Mouse (Mus musculus) MEL (cell line): Measurements from ENCODE around the gene Kat6b. TPM values are rescaled to one million over a fixed set of nuclear protein-coding genes. Genes with fewer than 3 reads are reported as not detected.

ENCODE experiments used
- DNase-seq: peaks from one replicate; pipeline ENCODE4 v3.0.0; 2011; ENCODE audit warnings: low read depth, low spot score
- H3K27ac ChIP-seq: 2 replicates; pipeline ENCODE4 v1.5.1; 2012; ENCODE audit warnings: low read depth, mild to moderate bottlenecking, control low read depth, low read length, moderate library complexity; ENCODE audit not compliant: control insufficient read depth
- H3K27me3 ChIP-seq, 2 experiments: fragments of 150-350 bp in 1 of 2; sonication (generic) in 1 of 2; 2 replicates each; pipeline ENCODE4 v1.6.1; 2012; ENCODE audit warnings: low read length in 2 of 2, mild to moderate bottlenecking in 2 of 2, improper control_type of control experiment in 1 of 2, moderate library complexity in 1 of 2; ENCODE audit not compliant: insufficient read depth in 2 of 2, control insufficient read depth in 1 of 2
- H3K36me3 ChIP-seq, 2 experiments: 2 replicates each; pipeline ENCODE4 v1.6.1; 2012 to 2014; ENCODE audit warnings: low read length in 2 of 2, improper control_type of control experiment in 1 of 2, inconsistent platforms in 1 of 2, mild to moderate bottlenecking in 1 of 2; ENCODE audit not compliant: insufficient read depth in 2 of 2, control insufficient read depth in 1 of 2
- H3K4me1 ChIP-seq, 2 experiments: fragments of 150-350 bp in 1 of 2; sonication (generic) in 1 of 2; 2 replicates each; pipeline ENCODE4 v1.6.1; 2012; ENCODE audit warnings: low read length in 2 of 2, improper control_type of control experiment in 1 of 2, mild to moderate bottlenecking in 1 of 2; ENCODE audit not compliant: insufficient read depth in 2 of 2, control insufficient read depth in 1 of 2
- H3K4me3 ChIP-seq, 2 experiments: fragments of 150-350 bp in 1 of 2; sonication (generic) in 1 of 2; 2 replicates each; pipeline ENCODE4 v1.5.1; 2012; ENCODE audit warnings: low read depth in 2 of 2, low read length in 2 of 2, mild to moderate bottlenecking in 2 of 2, moderate library complexity in 2 of 2, control low read depth in 1 of 2, improper control_type of control experiment in 1 of 2; ENCODE audit not compliant: control insufficient read depth in 1 of 2, insufficient read depth in 1 of 2
- H3K79me2 ChIP-seq: 2 replicates; pipeline ENCODE4 v1.6.1; 2012; ENCODE audit warnings: mild to moderate bottlenecking, low read length, moderate library complexity; ENCODE audit not compliant: control insufficient read depth, poor library complexity, insufficient read depth
- H3K9ac ChIP-seq: 2 replicates; pipeline ENCODE4 v1.6.1; 2012; ENCODE audit warnings: low read depth, mild to moderate bottlenecking, control low read depth, low read length, moderate library complexity; ENCODE audit not compliant: control insufficient read depth, poor library complexity, severe bottlenecking
- H3K9me3 ChIP-seq: fragments of 150-350 bp; sonication (generic); replicated peaks from 2 replicates; pipeline ENCODE4 v1.6.1; 2012; ENCODE audit warnings: mild to moderate bottlenecking, low read length, improper control_type of control experiment, moderate library complexity; ENCODE audit not compliant: insufficient read depth
- CHD1 ChIP-seq: IDR thresholded peaks from 2 replicates; pipeline ENCODE4 v1.6.1; 2012; ENCODE audit warnings: low read depth, mild to moderate bottlenecking, inconsistent platforms, low read length, improper control_type of control experiment
- CHD2 ChIP-seq: IDR thresholded peaks from 2 replicates; pipeline ENCODE4 v1.6.1; 2011; ENCODE audit warnings: low read length, improper control_type of control experiment
- E2F4 ChIP-seq: IDR thresholded peaks from 2 replicates; pipeline ENCODE4 v1.6.1; 2011; ENCODE audit warnings: low read depth, low read length, improper control_type of control experiment, borderline replicate concordance
- ELF1 ChIP-seq: IDR thresholded peaks from 2 replicates; pipeline ENCODE4 v1.6.1; 2014; ENCODE audit warnings: low read depth, mild to moderate bottlenecking, inconsistent platforms, low read length, improper control_type of control experiment, moderate library complexity
- EP300 ChIP-seq, 2 experiments: IDR thresholded peaks; 2 replicates each; pipeline ENCODE4 v1.6.1; 2011; ENCODE audit warnings: improper control_type of control experiment in 2 of 2, low read length in 2 of 2, low read depth in 1 of 2, mild to moderate bottlenecking in 1 of 2
- GABPA ChIP-seq: IDR thresholded peaks from 2 replicates; pipeline ENCODE4 v1.6.1; 2012; ENCODE audit warnings: low read depth, mild to moderate bottlenecking, inconsistent platforms, low read length, improper control_type of control experiment, moderate library complexity
- HCFC1 ChIP-seq: IDR thresholded peaks from 2 replicates; pipeline ENCODE4 v1.6.1; 2012; ENCODE audit warnings: low read depth, mild to moderate bottlenecking, inconsistent platforms, low read length, improper control_type of control experiment, moderate library complexity
- KAT2A ChIP-seq: conservative IDR thresholded peaks from 2 replicates; pipeline ENCODE4 v1.6.1; 2012; ENCODE audit warnings: low read depth, low read length, improper control_type of control experiment, inconsistent platforms
- MAFK ChIP-seq: IDR thresholded peaks from 2 replicates; pipeline ENCODE4 v1.6.1; 2011; ENCODE audit warnings: low read depth, mild to moderate bottlenecking, low read length, improper control_type of control experiment, borderline replicate concordance
- MAX ChIP-seq: IDR thresholded peaks from 2 replicates; pipeline ENCODE4 v1.6.1; 2011; ENCODE audit warnings: low read length, improper control_type of control experiment
- MAZ ChIP-seq: IDR thresholded peaks from 2 replicates; pipeline ENCODE4 v1.6.1; 2012; ENCODE audit warnings: low read depth, mild to moderate bottlenecking, inconsistent platforms, low read length, improper control_type of control experiment
- MEF2A ChIP-seq: IDR thresholded peaks from 2 replicates; pipeline ENCODE4 v1.6.1; 2014; ENCODE audit warnings: low read depth, mild to moderate bottlenecking, inconsistent platforms, low read length, improper control_type of control experiment; ENCODE audit not compliant: poor library complexity, insufficient replicate concordance, severe bottlenecking; ENCODE audit errors: extremely low read depth
- MXI1 ChIP-seq: IDR thresholded peaks from 2 replicates; pipeline ENCODE4 v1.6.1; 2011; ENCODE audit warnings: mild to moderate bottlenecking, low read depth, low read length, improper control_type of control experiment
- MYB ChIP-seq: IDR thresholded peaks from 2 replicates; pipeline ENCODE4 v1.6.1; 2011; ENCODE audit warnings: mild to moderate bottlenecking, low read depth, low read length, improper control_type of control experiment
- MYC ChIP-seq: IDR thresholded peaks from 2 replicates; pipeline ENCODE4 v1.6.1; 2011; ENCODE audit warnings: low read depth, mild to moderate bottlenecking, low read length, improper control_type of control experiment, moderate library complexity
- POLR2A ChIP-seq, 2 experiments: IDR thresholded peaks; 2 replicates each; pipeline ENCODE4 v1.6.1; 2011 to 2012; ENCODE audit warnings: low read length in 2 of 2, mild to moderate bottlenecking in 2 of 2, control low read depth in 1 of 2, improper control_type of control experiment in 1 of 2, low read depth in 1 of 2, moderate library complexity in 1 of 2; ENCODE audit not compliant: control insufficient read depth in 1 of 2, insufficient read depth in 1 of 2, poor library complexity in 1 of 2
- POLR2AphosphoS2 ChIP-seq: IDR thresholded peaks from 2 replicates; pipeline ENCODE4 v1.6.1; 2011; ENCODE audit warnings: low read length, improper control_type of control experiment
- RCOR1 ChIP-seq: IDR thresholded peaks from 2 replicates; pipeline ENCODE4 v1.6.1; 2012; ENCODE audit warnings: low read depth, mild to moderate bottlenecking, inconsistent platforms, low read length, improper control_type of control experiment
- SMC3 ChIP-seq: IDR thresholded peaks from 2 replicates; pipeline ENCODE4 v1.6.1; 2011; ENCODE audit warnings: low read depth, low read length, improper control_type of control experiment
- TBP ChIP-seq: IDR thresholded peaks from 2 replicates; pipeline ENCODE4 v1.8.0; 2011; ENCODE audit warnings: low read depth, low read length, improper control_type of control experiment
- UBTF ChIP-seq: IDR thresholded peaks from 2 replicates; pipeline ENCODE4 v1.6.1; 2012; ENCODE audit warnings: low read depth, mild to moderate bottlenecking, inconsistent platforms, low read length, improper control_type of control experiment, moderate library complexity, borderline replicate concordance; ENCODE audit not compliant: insufficient read depth
- USF1 ChIP-seq: IDR thresholded peaks from 2 replicates; pipeline ENCODE4 v1.6.1; 2014; ENCODE audit warnings: low read depth, mild to moderate bottlenecking, inconsistent platforms, low read length, improper control_type of control experiment, moderate library complexity
- ZC3H11A ChIP-seq: IDR thresholded peaks from 2 replicates; pipeline ENCODE4 v1.6.1; 2012; ENCODE audit warnings: low read depth, mild to moderate bottlenecking, inconsistent platforms, low read length, improper control_type of control experiment
- ZMIZ1 ChIP-seq: IDR thresholded peaks from 2 replicates; pipeline ENCODE4 v1.6.1; 2012; ENCODE audit warnings: low read depth, mild to moderate bottlenecking, inconsistent platforms, low read length, improper control_type of control experiment, moderate library complexity
- polyA plus RNA-seq, 2 experiments: library from polyadenylated mRNA; stranded (reverse) in 1 of 2; unstranded in 1 of 2; fragments of >175 nt in 1 of 2; fragments of >200 nt in 1 of 2; gene quantifications; 2 replicates each; pipeline versions ENCODE4 v1.2.1 to v1.2.4; 2012; ENCODE audit warnings: low replicate concordance in 2 of 2, low read depth in 1 of 2; ENCODE audit not compliant: insufficient read length in 2 of 2, insufficient read depth in 1 of 2, missing spikeins in 1 of 2
- total RNA-seq: library from RNA; depleted of rRNA; stranded (reverse); fragments of 300-350 nt; gene quantifications from 2 replicates; pipeline ENCODE4 v1.2.3, GENCODE M21; 2012

Kat6b gene
- total and polyA plus RNA-seq, 3 experiments, result 1.8 to 5.4 TPM; not detected in 1

- no peaks in the 10 kb centered on the region; a peak in 1 of 4 replicates for H3K27me3 ChIP-seq
- no peak overlapping the region for H3K27ac ChIP-seq
- H3K9ac ChIP-seq, result no peak overlapping the region
- H3K9me3 ChIP-seq, result no peaks in the 10 kb centered on the region
- no peak overlapping the region for H3K4me3 ChIP-seq
- no peak for DNase-seq
- 0 out of 4 replicates have a peak, but pooled peaks cover 0 to 2% of the 10 kb centered on the region in 2 experiments for H3K4me1 ChIP-seq
- no peak for TF ChIP-seq E2F4
- no peak for TF ChIP-seq MXI1
- TF ChIP-seq POLR2A (IDR thresholded peaks at IDR 0.05; ENCODE audit: control insufficient read depth in 1 of 2, insufficient read depth in 1 of 2, low read depth in 1 of 2, low read length in 2 of 2, poor library complexity in 1 of 2), result no peak
- TF ChIP-seq TBP, result no peak
- TF ChIP-seq GABPA, result no peak
- no peak for TF ChIP-seq KAT2A
- no peak for TF ChIP-seq MAX
- no peak for TF ChIP-seq ZMIZ1
- TF ChIP-seq ELF1, result no peak
- TF ChIP-seq, all 39 proteins: peak for 0
- Histone ChIP-seq H3K36me3 (no peaks in the 10 kb centered on the region), H3K79me2 (no peaks in the 10 kb centered on the region)
Observed at GRCm38 (mm10) chr14:21685411-21686146, 204.3 kb downstream of the Kat6b start.

DNA sequence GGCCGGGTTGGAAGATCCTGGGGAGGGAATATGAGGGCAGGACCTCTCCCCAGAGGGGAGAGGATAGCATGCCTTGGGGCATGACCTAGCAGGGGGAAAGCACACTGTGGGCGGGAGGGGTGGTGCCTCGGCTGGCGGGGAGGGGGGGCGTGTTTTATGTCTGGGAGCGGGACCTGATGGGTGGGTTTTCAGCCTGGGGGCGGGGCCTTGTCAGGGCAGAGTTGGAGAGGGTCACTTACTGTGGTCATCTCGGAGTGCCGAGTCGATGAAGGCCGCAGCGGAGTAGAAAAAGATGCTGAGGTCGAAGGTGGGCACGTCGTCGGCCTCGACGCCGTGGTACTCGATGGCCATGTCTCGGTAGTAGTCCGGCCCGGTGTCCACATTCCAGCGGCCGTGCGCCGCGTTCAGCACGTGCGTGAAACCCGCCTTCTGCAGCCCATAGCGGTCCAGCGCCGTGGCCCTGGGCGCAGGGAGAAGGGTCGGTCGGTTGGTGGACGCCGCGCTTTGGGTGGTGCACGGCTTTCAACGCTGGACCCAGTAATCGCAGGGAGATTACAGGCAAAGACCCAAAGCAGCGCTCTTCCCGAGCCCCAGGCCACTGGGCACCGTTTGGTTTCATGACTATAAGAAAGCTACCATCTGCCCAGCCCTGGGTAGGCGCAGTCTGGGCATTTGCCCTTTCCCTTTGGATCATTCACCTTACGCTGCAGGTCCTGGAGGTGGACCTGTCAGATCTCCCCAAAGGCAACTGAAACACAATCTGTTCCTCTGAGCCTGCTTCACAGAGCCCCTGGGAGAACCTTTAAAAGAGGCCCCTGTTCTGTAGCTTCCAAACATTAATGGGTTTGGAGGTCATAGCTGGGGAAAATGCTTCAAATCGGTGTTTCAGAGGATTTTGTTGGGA is 205.4 kb downstream of the Kat6b start:
- no peak overlapping the region for H3K9ac ChIP-seq
- TF ChIP-seq RCOR1 (no peak), MEF2A (no peak), MAFK (no peak), CHD2 (no peak), HCFC1 (no peak), POLR2AphosphoS2 (no peak), ELF1 (no peak), KAT2A (no peak), UBTF (no peak), MAX (no peak), MAZ (no peak), USF1 (no peak), ZC3H11A (no peak), MYB (no peak), MYC (no peak), EP300 (IDR thresholded peaks at IDR 0.05; ENCODE audit: low read depth in 1 of 2, low read length in 2 of 2) (no peak), CHD1 (no peak), ZMIZ1 (no peak), SMC3 (no peak), GABPA (no peak)
- no peak overlapping the region for H3K4me3 ChIP-seq
- no peaks in the 10 kb centered on the region for H3K36me3 ChIP-seq
- DNase-seq, result no peak
- H3K4me1 ChIP-seq, result 0 out of 4 replicates have a peak, but pooled peaks cover 0 to 2% of the 10 kb centered on the region in 2 experiments
- H3K79me2 ChIP-seq, result no peaks in the 10 kb centered on the region
- no peak overlapping the region for H3K27ac ChIP-seq
- no peaks in the 10 kb centered on the region; a peak in 1 of 4 replicates for H3K27me3 ChIP-seq
- H3K9me3 ChIP-seq, result no peaks in the 10 kb centered on the region
